In genomic region chr7:132572738-132573137, GRCm38 (mm10) we compare ENCODE assay signal across 14 mouse cellular contexts. TPM values are rescaled to one million over a fixed set of nuclear protein-coding genes. Genes with fewer than 3 reads are reported as not detected.
DNase-seq lines count a peak whose midpoint lies in the region; ATAC-seq and TF ChIP-seq lines count a peak whose summit lies in the region.
"Had no signal": no experiment of that assay in that cellular context is flagged by ENCODE, and none has a peak within 500 bp of the region (broad histone marks: within the 10 kb centered on the region; RNA-seq: fewer than 3 reads in every experiment).

No protein-coding gene starts in this region.

- H3K36me3 ChIP-seq in heart, postnatal 0 days (replicated peaks; ENCODE audit: control insufficient read depth, insufficient read depth, low read length): peaks cover 25% of the 10 kb centered on the region
- H3K36me3 ChIP-seq in forebrain, embryonic 14.5 days (ENCODE audit: control insufficient read depth, insufficient read depth, low read length): no peaks in the 10 kb centered on the region; the same call in none of the 2 replicates
- peaks cover 20% of the 10 kb centered on the region for H3K36me3 ChIP-seq in limb, embryonic 14.5 days (ENCODE audit: control insufficient read depth, insufficient read depth, low read length)

- TF ChIP-seq POLR2A in limb, embryonic 14.5 days (IDR thresholded peaks at IDR 0.05; ENCODE audit: borderline replicate concordance, extremely low read depth, insufficient read depth, insufficient read length): no peak

- H3K9me3 ChIP-seq in heart, postnatal 0 days (replicated peaks; ENCODE audit: control insufficient read depth, low read length): no peaks in the 10 kb centered on the region
- H3K9me3 ChIP-seq in forebrain, embryonic 14.5 days (replicated peaks; ENCODE audit: control insufficient read depth, low read length): no peaks in the 10 kb centered on the region
- no peaks in the 10 kb centered on the region for H3K9me3 ChIP-seq in limb, embryonic 14.5 days (ENCODE audit: control insufficient read depth, low read length)
- H3K9me3 ChIP-seq: kidney, embryonic 15.5 days had no signal

- peaks cover 41% of the 10 kb centered on the region for H3K4me1 ChIP-seq in heart, postnatal 0 days (ENCODE audit: control insufficient read depth, insufficient read depth)
- peaks cover 17% of the 10 kb centered on the region; the same call in 1 of the 2 replicates for H3K4me1 ChIP-seq in forebrain, embryonic 14.5 days (ENCODE audit: control insufficient read depth, insufficient read depth, low read length)
- peaks cover 27% of the 10 kb centered on the region for H3K4me1 ChIP-seq in limb, embryonic 14.5 days (ENCODE audit: control insufficient read depth, insufficient read depth, low read length)

- no peak overlapping the region for H3K9ac ChIP-seq in heart, postnatal 0 days (replicated peaks; ENCODE audit: low read depth, low read length)
- no peak overlapping the region for H3K9ac ChIP-seq in forebrain, embryonic 14.5 days (ENCODE audit: low read length)
- H3K9ac ChIP-seq in limb, embryonic 14.5 days (ENCODE audit: low read depth, low read length, severe bottlenecking): no peak overlapping the region
- H3K9ac ChIP-seq: kidney, embryonic 15.5 days had no signal

- H3K27ac ChIP-seq in heart, postnatal 0 days (ENCODE audit: low read depth): peak overlapping the region; percentile 21; the same call in 1 of the 2 replicates
- 0 out of 2 replicates have a peak overlapping the region, but pooled peaks have one; percentile 59 for H3K27ac ChIP-seq in forebrain, embryonic 14.5 days (ENCODE audit: low read depth, low read length)
- 0 out of 2 replicates have a peak overlapping the region, but pooled peaks have one; percentile 56 for H3K27ac ChIP-seq in limb, embryonic 14.5 days (replicated peaks; ENCODE audit: low read depth, low read length)
- H3K27ac ChIP-seq: kidney, embryonic 15.5 days had no signal

- H3K27me3 ChIP-seq in heart, postnatal 0 days (ENCODE audit: control insufficient read depth, insufficient read depth, low read length): no peaks in the 10 kb centered on the region
- no peaks in the 10 kb centered on the region for H3K27me3 ChIP-seq in forebrain, embryonic 14.5 days (replicated peaks; ENCODE audit: control insufficient read depth, insufficient read depth, low read length)
- H3K27me3 ChIP-seq in limb, embryonic 14.5 days (ENCODE audit: control insufficient read depth, insufficient read depth, low read length): no peaks in the 10 kb centered on the region

- no peak for TF ChIP-seq CTCF in heart, postnatal 0 days (IDR thresholded peaks at IDR 0.05; ENCODE audit: low read depth)

- no peak overlapping the region for H3K4me3 ChIP-seq in heart, postnatal 0 days (ENCODE audit: low read depth, low read length)
- no peak overlapping the region for H3K4me3 ChIP-seq in forebrain, embryonic 14.5 days (ENCODE audit: low read depth, low read length)
- H3K4me3 ChIP-seq in limb, embryonic 14.5 days (replicated peaks; ENCODE audit: low read length): no peak overlapping the region
- H3K4me3 ChIP-seq: kidney, embryonic 15.5 days had no signal

- ATAC-seq in heart, postnatal 0 days (ENCODE audit: insufficient read depth, low read depth): no peak
- no peak for ATAC-seq in forebrain, embryonic 14.5 days
- ATAC-seq in limb, embryonic 14.5 days (ENCODE audit: low FRiP score, low read depth): no peak

- 55% methylated on average over 3 of the region's 3 CpGs for WGBS in heart, postnatal 0 days
- 61% methylated on average over 3 of the region's 3 CpGs for WGBS in forebrain, embryonic 14.5 days
- 79% methylated on average over 3 of the region's 3 CpGs for WGBS in limb, embryonic 14.5 days

- H3K4me2 ChIP-seq in heart, postnatal 0 days (ENCODE audit: low read depth, low read length): no peak overlapping the region
- H3K4me2 ChIP-seq in forebrain, embryonic 14.5 days (ENCODE audit: low read length): peak overlapping the region; percentile 30; the same call in 1 of the 2 replicates
- H3K4me2 ChIP-seq in limb, embryonic 14.5 days (replicated peaks; ENCODE audit: low read depth, low read length, severe bottlenecking): peak overlapping the region; percentile 31; the same call in 1 of the 2 replicates
- H3K4me2 ChIP-seq: kidney, embryonic 15.5 days had no signal

- no peak for DNase-seq in heart, postnatal 0 days (ENCODE audit: low spot score)
- DNase-seq in heart, adult 11 months: no peak
- DNase-seq in NIH3T3 (ENCODE audit: low read depth): peak; percentile 24
- no peak for DNase-seq in forebrain, embryonic 14.5 days (ENCODE audit: low spot score)
- DNase-seq in limb, embryonic 14.5 days (ENCODE audit: low spot score): no peak
- DNase-seq in right cerebral cortex, postnatal 14 days: no peak
- DNase-seq in cerebellum, postnatal 10 days: no peak
- no peak for DNase-seq in left cerebral cortex, adult 9 months (ENCODE audit: low spot score in 2 of 2)
- DNase-seq: adrenal gland, adult 2 months; gastrocnemius, postnatal 10 days; spleen, adult 18-20 months; thymus, postnatal 14 days had no signal

- TF ChIP-seq EP300 in heart, postnatal 0 days (IDR thresholded peaks at IDR 0.05; ENCODE audit: low read depth): no peak

RNA-seq across cellular contexts. Expression of gene Oat, which starts 3.5 kb away (rescaled TPM):
- total RNA-seq in heart, postnatal 0 days (2014; rRNA removed; ENCODE audit: low replicate concordance): 194 and 208 TPM in 2 replicates
- polyA plus RNA-seq in heart, postnatal 0 days (2015; fragmentation: Nextera tagmentation; extraction: Ambion mirVana): 155 and 157 TPM in 2 replicates
- 130 and 138 TPM in 2 replicates for polyA plus RNA-seq in forebrain, embryonic 14.5 days (2014; fragmentation: Nextera tagmentation; extraction: Ambion mirVana)
- polyA plus RNA-seq in limb, embryonic 14.5 days (2012; rRNA removed): 148 and 169 TPM in 2 replicates
- 243 and 250 TPM in 2 replicates for polyA plus RNA-seq in limb, embryonic 14.5 days (2014; fragmentation: Nextera tagmentation; extraction: Ambion mirVana)

RNA-seq across cellular contexts. Expression of gene Nkx1-2, which starts 26.7 kb away (rescaled TPM):
- not detected in 2 replicates for total RNA-seq in heart, postnatal 0 days (2014; rRNA removed; ENCODE audit: low replicate concordance)
- polyA plus RNA-seq in heart, postnatal 0 days (2015; fragmentation: Nextera tagmentation; extraction: Ambion mirVana): not detected in 2 replicates
- not detected in 2 replicates for polyA plus RNA-seq in forebrain, embryonic 14.5 days (2014; fragmentation: Nextera tagmentation; extraction: Ambion mirVana)
- 0.10 and 0.17 TPM in 2 replicates for polyA plus RNA-seq in limb, embryonic 14.5 days (2012; rRNA removed)
- 0.08 and 0.21 TPM in 2 replicates for polyA plus RNA-seq in limb, embryonic 14.5 days (2014; fragmentation: Nextera tagmentation; extraction: Ambion mirVana)
- total RNA-seq: adrenal gland, adult 2 months; gastrocnemius, postnatal 10 days; liver, adult 2 months had no signal
- polyA plus RNA-seq: adrenal gland, adult 2 months; kidney, embryonic 15.5 days; liver, adult 2 months had no signal

RNA-seq across cellular contexts. Expression of gene Lhpp, which starts 37.7 kb away (rescaled TPM):
- 32.2 and 40.1 TPM in 2 replicates for total RNA-seq in heart, postnatal 0 days (2014; rRNA removed; ENCODE audit: low replicate concordance)
- 21.3 and 22.9 TPM in 2 replicates for polyA plus RNA-seq in heart, postnatal 0 days (2015; fragmentation: Nextera tagmentation; extraction: Ambion mirVana)
- polyA plus RNA-seq in forebrain, embryonic 14.5 days (2014; fragmentation: Nextera tagmentation; extraction: Ambion mirVana): 26.7 and 29.6 TPM in 2 replicates
- polyA plus RNA-seq in limb, embryonic 14.5 days (2012; rRNA removed): 20.9 and 21.0 TPM in 2 replicates
- polyA plus RNA-seq in limb, embryonic 14.5 days (2014; fragmentation: Nextera tagmentation; extraction: Ambion mirVana): 22.5 and 24.9 TPM in 2 replicates
